Mouse (Mus musculus): Measurements from ENCODE around the gene Tff3. TPM values are rescaled to one million over a fixed set of nuclear protein-coding genes. Genes with fewer than 3 reads are reported as not detected.

Tff3 gene
- total RNA-seq (2021) = not detected
- long read RNA-seq, experiment 1 = 0 reads
- long read RNA-seq, experiment 2 = 0 reads

GRCm38 (mm10) chr17:31129452-31129851 lies at the start of gene Tff3:
Gene Tff3, minus strand, starts transcription at chr17:31129646.
- DNase-seq (ENCODE audit: low spot score in 2 of 2) = no peak

DNA sequence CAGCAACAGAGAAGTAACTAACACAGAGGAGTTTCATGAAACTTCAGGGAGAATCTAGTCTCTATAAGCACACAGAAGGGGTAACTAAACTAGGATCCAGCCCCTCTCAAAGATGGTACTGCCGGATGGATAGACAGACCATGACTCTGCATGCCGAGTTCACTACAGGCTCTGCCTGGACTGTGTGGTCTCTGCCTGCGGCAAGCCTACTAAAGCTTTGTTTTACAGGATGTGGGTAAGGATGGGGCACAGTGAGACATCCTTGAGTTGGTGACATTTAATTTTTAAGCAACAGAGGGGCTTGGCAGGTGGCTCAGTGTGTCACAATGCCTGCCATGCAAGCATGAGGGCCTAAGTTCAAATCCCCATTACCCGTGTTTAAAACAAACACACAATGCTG lies 46.9 kb upstream of the Tff3 start:
- no peak for DNase-seq (ENCODE audit: low spot score in 2 of 2)

GRCm38 (mm10) chr17:31169796-31170195 lies 40.4 kb upstream of the Tff3 start:
- DNase-seq (ENCODE audit: low spot score in 2 of 2) = no peak

GRCm38 (mm10) chr17:31165127-31165526 lies 35.7 kb upstream of the Tff3 start, which contains the start of gene Tff1:
Gene Tff1, minus strand, starts transcription at chr17:31165277.
- DNase-seq (ENCODE audit: low spot score in 2 of 2) = no peak

GRCm38 (mm10) chr17:31163821-31164220 lies 34.4 kb upstream of the Tff3 start:
- DNase-seq (ENCODE audit: low spot score in 2 of 2) = no peak

- DNase-seq (ENCODE audit: low spot score in 2 of 2) = no peak
Measured at GRCm38 (mm10) chr17:31162607-31163006, 33.2 kb upstream of the Tff3 start.

DNA sequence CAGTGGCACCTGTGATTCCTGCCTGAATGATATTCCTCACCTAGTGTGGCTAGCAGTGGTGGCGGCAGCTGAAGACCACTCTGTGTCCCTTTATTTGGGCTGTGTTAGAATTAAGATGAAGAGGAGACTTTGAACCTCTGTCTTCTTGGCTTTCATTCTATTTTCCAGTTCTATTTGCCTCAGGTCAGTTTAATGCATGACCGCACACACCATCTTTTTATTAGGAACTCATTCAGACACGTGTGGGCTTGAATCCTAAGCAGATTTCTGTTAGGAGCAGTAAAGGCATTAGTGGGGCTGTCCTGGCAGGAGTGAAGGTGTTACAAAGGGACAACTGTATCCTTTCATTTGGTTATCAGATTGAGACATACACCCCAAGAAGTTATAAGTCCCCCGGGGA lies 30.8 kb upstream of the Tff3 start:
- no peak for DNase-seq (ENCODE audit: low spot score in 2 of 2)

DNA sequence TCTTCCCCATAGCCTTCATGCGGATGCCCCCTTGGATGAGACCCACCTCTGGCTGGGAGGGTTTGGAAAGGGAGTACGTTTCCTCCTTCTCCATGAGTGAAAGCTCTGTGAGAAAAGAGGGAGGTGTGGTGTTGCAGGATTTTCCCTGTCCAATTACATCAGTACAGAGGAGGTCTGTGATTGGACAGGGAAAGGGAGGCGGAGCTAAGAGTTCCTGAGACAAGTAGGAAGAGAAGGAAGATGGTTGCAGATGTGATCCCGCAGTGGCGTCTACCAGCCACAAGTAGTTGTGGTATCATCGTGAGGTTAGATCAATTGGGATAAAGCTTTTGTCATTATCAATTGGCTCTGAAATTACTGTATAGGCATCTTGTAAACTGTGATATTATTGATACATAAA lies 28.5 kb upstream of the Tff3 start:
- DNase-seq (ENCODE audit: low spot score in 2 of 2) = no peak

DNA sequence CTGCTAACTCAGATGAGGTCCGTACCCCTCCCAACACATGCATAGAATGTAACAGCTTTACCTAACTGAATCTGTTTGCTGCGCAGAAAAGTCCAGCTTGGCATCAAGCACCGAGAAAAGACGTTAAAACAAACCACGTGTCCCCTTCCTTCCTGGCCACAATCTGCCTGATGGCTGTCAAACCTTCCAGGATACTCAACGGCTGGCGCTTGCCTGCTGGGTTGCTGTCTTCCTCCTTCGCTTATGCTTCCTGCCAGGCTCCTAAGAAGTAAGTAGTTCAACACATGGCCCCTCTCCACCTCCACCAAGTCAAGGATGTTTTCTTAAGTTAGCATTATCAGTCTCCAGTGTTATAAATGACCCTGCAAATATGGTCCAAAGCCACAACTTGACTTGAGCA lies 24.3 kb upstream of the Tff3 start:
- no peak for DNase-seq (ENCODE audit: low spot score in 2 of 2)

- no peak for DNase-seq (ENCODE audit: low spot score in 2 of 2)
Measured at GRCm38 (mm10) chr17:31152966-31153499, 23.6 kb upstream of the Tff3 start.

GRCm38 (mm10) chr17:31152512-31152911 lies 23.1 kb upstream of the Tff3 start:
- no peak for DNase-seq (ENCODE audit: low spot score in 2 of 2)

DNA sequence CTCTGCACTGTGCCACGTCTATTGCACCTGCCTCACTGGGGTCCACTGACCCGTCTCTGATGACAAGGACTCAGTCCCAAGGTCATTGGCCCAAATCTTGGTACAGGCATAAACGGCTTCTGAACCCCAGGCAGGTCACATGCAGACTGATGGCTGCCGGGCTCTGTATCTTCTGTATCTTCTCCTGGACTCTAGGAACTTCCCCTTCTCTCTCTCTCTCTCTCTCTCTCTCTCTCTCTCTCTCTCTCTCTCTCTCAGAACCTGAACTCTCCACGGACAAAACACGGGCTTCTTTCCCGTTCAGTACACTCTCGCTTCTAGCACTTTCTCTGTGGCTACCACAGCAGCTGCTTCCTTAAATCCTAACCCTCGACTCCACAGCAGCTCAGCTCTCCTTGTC lies 16.6 kb upstream of the Tff3 start:
- no peak for DNase-seq (ENCODE audit: low spot score in 2 of 2)

DNA sequence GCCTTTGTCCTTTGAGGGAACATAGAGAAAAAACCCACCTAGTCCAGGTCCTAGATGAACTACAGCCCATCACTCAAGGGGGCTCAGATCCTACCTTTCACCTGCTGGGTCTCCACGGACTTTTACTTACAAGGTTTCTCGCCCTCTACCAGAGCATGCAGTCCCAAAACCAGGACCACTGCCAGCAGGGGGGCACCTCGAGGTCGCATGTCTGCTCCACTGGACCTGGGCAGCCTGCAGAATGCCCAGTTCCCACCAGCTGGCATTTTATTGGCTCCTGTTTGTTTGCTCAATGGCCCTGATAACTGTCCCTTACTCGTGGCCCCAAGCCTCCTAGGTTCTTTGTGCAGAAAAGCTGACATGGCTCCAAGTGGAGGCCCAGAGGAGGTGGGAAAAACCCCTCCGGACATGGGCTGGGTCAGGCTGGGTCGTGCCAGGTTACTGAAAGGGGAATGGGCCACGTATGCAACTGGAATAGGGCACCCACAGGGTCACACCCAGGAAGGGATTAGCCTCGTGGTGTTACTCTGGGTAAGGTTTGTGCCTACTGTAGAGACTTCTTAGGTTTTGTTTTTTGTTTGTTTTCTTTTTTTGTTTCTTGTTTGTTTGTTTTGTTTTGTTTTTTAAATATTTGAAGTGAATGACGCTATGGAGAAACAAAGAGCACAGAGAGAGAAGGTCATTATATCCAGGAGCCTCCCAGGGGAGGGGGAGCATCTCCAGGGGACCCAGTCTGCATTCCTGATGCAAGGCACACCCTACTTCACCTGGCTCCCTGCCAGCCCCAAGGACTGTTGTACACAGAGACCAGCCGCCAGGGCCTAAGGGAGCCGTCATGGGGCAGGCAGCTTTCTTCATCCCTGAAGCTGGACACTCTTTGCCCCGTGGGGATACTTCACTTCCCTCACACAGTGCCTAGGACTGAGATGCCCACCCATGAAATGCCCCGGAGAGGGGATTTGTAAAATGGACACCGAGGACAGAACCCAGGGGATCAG lies 14.9 kb upstream of the Tff3 start, which contains the start of gene Tff2:
Tff2 (minus strand) TSS at position 243 of the 998 bp plus-strand sequence.
- DNase-seq (ENCODE audit: low spot score in 2 of 2) = no peak

DNA sequence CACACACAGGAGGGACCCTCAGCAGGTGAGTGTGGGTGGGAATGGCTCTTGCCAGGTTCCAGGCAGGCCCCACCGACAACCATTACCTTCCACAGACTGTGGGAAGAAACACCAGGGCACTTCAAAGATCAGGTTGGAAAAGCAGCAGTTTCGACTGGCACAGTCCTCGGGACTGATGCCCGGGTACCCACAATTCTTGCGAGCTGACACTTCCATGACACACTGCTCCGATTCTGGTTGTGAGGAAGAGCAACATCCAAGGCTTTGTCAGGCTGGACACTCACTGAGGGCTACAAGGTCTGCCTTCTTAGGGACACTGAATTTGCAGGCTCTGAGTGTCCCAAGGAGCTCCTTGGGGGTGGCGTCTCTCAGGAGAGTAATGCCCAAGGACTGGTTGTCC lies 12.7 kb upstream of the Tff3 start:
- DNase-seq (ENCODE audit: low spot score in 2 of 2) = no peak

GRCm38 (mm10) chr17:31138398-31138797 lies 9.0 kb upstream of the Tff3 start:
- DNase-seq (ENCODE audit: low spot score in 2 of 2) = peak; percentile 59 to 70

DNA sequence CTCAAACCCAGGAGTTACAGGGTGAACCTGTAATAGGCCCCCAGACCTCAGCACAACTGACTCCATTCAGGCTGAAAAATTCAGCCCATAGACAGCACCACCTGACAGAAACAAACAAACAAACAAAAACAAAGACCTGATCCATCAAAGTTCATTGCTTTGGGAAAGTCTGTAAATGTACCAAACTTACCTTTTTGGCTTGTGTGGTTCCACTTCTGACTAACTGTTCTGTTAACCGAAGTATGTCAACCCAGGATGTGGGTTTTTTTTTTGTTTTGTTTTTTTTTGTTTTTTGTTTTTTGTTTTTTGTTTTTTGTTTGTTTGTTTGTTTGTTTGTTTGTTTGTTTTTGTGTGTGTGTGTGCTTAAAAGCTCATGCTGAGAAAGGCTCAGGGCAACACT lies 7.4 kb upstream of the Tff3 start:
- DNase-seq (ENCODE audit: low spot score in 2 of 2) = no peak

GRCm38 (mm10) chr17:31136291-31136690 lies 6.8 kb upstream of the Tff3 start:
- DNase-seq (ENCODE audit: low spot score in 2 of 2) = no peak

- DNase-seq (ENCODE audit: low spot score in 2 of 2) = no peak
Measured at GRCm38 (mm10) chr17:31134913-31135312, 5.5 kb upstream of the Tff3 start.

DNA sequence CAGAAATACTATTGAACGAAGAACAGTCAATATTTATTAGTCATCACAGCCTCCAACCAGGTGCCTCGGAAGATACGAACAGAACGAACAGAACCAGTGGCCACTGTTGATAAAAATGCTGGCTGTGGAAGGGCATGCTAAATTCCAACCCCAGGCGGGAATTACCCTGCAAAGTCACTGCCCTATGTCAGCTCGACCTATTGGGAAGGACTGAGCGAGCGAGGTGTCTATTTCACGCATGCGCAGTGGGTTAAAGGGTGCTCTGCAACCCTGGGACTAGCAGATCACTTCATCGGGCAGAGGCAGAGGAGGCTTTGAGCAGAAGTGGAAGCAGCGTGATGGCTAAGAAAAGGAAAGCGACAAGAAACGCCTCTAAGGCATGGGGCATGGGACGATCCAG lies 4.3 kb upstream of the Tff3 start:
- DNase-seq (ENCODE audit: low spot score in 2 of 2) = no peak

DNA sequence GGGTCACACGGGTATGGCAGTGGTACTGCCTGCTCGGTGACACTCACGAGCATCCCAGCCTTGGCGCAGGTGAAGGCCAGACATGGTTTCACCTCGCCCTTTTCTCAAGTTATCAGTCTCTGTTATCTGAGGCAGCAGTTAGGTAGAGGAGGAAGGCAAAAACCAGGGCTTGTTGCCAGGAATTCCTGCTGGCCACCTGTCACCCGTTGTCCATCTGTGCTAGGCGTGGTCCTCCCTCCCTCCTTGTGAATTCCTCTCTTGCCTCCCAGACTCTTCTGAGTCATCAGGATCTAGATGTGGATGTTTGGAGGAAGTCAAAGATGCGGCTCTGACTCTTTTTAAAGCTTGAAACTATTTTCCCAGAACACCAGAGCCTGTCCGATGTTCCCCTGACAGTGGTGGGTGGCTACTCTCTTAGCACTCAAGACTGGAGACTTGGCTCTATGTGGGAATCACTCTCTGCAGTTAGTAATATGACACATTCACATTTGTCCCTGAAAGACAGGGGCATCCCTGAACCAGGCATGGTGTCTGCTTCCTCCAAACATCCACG lies 1.9 kb upstream of the Tff3 start:
- DNase-seq (ENCODE audit: low spot score in 2 of 2) = peak; percentile 61 to 64

- DNase-seq (ENCODE audit: low spot score in 2 of 2) = no peak
Measured at GRCm38 (mm10) chr17:31128708-31129318, 633 bp downstream of the Tff3 start.

Data from left cerebral cortex, adult 18-20 months (tissue).